Mouse (Mus musculus): ENCODE results near the gene Pkp1.

Gene Pkp1

GRCm38 (mm10) chr1:135918644-135919407 lies at the start of gene Pkp1:
Pkp1 (minus strand) TSS chr1:135919207.
- DNase-seq (ENCODE audit: low spot score in 2 of 2) = no peak

GRCm38 (mm10) chr1:135967739-135968138 lies 48.7 kb upstream of the Pkp1 start:
- DNase-seq (ENCODE audit: low spot score in 2 of 2) = no peak

GRCm38 (mm10) chr1:135964561-135964960 lies 45.6 kb upstream of the Pkp1 start:
- no peak for DNase-seq (ENCODE audit: low spot score in 2 of 2)

GRCm38 (mm10) chr1:135963177-135963576 lies 44.2 kb upstream of the Pkp1 start:
- no peak for DNase-seq (ENCODE audit: low spot score in 2 of 2)

- DNase-seq (ENCODE audit: low spot score in 2 of 2) = no peak
Observed at GRCm38 (mm10) chr1:135958483-135958882, 39.5 kb upstream of the Pkp1 start.

- DNase-seq (ENCODE audit: low spot score in 2 of 2) = no peak
Observed at GRCm38 (mm10) chr1:135948871-135949270, 29.9 kb upstream of the Pkp1 start.

GRCm38 (mm10) chr1:135946247-135946646 lies 27.2 kb upstream of the Pkp1 start:
- DNase-seq (ENCODE audit: low spot score in 2 of 2) = no peak

GRCm38 (mm10) chr1:135945711-135946110 lies 26.7 kb upstream of the Pkp1 start:
- DNase-seq (ENCODE audit: low spot score in 2 of 2) = peak in 1 of 2 experiments; percentile 28

- peak; percentile 56 to 78 for DNase-seq (ENCODE audit: low spot score in 2 of 2)
Observed at GRCm38 (mm10) chr1:135944526-135945259, 25.7 kb upstream of the Pkp1 start.

GRCm38 (mm10) chr1:135943713-135944112 lies 24.7 kb upstream of the Pkp1 start:
- DNase-seq (ENCODE audit: low spot score in 2 of 2) = no peak

GRCm38 (mm10) chr1:135942116-135942515 lies 23.1 kb upstream of the Pkp1 start:
- no peak for DNase-seq (ENCODE audit: low spot score in 2 of 2)

- peak in 1 of 2 experiments; percentile 45 for DNase-seq (ENCODE audit: low spot score in 2 of 2)
Observed at GRCm38 (mm10) chr1:135941259-135942006, 22.4 kb upstream of the Pkp1 start.

- DNase-seq (ENCODE audit: low spot score in 2 of 2) = no peak
Observed at GRCm38 (mm10) chr1:135936091-135936490, 17.1 kb upstream of the Pkp1 start.

GRCm38 (mm10) chr1:135933704-135934293 lies 14.8 kb upstream of the Pkp1 start:
- no peak for DNase-seq (ENCODE audit: low spot score in 2 of 2)

- no peak for DNase-seq (ENCODE audit: low spot score in 2 of 2)
Observed at GRCm38 (mm10) chr1:135929876-135930275, 10.9 kb upstream of the Pkp1 start.

GRCm38 (mm10) chr1:135925848-135926247 lies 6.8 kb upstream of the Pkp1 start:
- DNase-seq (ENCODE audit: low spot score in 2 of 2) = no peak

GRCm38 (mm10) chr1:135924377-135924994 lies 5.5 kb upstream of the Pkp1 start:
- DNase-seq (ENCODE audit: low spot score in 2 of 2) = no peak

- no peak for DNase-seq (ENCODE audit: low spot score in 2 of 2)
Observed at GRCm38 (mm10) chr1:135923229-135923628, 4.2 kb upstream of the Pkp1 start.

- DNase-seq (ENCODE audit: low spot score in 2 of 2) = no peak
Observed at GRCm38 (mm10) chr1:135917206-135917605, 1.8 kb downstream of the Pkp1 start.

- no peak for DNase-seq (ENCODE audit: low spot score in 2 of 2)
Observed at GRCm38 (mm10) chr1:135916486-135917058, 2.4 kb downstream of the Pkp1 start.

GRCm38 (mm10) chr1:135913657-135914056 lies 5.3 kb downstream of the Pkp1 start:
- DNase-seq (ENCODE audit: low spot score in 2 of 2) = no peak

Data from spleen, postnatal 14 days (tissue).